Mouse (Mus musculus): ENCODE data around the gene Pax2. TPM values are rescaled to one million over a fixed set of nuclear protein-coding genes. Genes with fewer than 3 reads are reported as not detected.

The Pax2 gene
- polyA plus RNA-seq, 1 experiment = not detected

DNA sequence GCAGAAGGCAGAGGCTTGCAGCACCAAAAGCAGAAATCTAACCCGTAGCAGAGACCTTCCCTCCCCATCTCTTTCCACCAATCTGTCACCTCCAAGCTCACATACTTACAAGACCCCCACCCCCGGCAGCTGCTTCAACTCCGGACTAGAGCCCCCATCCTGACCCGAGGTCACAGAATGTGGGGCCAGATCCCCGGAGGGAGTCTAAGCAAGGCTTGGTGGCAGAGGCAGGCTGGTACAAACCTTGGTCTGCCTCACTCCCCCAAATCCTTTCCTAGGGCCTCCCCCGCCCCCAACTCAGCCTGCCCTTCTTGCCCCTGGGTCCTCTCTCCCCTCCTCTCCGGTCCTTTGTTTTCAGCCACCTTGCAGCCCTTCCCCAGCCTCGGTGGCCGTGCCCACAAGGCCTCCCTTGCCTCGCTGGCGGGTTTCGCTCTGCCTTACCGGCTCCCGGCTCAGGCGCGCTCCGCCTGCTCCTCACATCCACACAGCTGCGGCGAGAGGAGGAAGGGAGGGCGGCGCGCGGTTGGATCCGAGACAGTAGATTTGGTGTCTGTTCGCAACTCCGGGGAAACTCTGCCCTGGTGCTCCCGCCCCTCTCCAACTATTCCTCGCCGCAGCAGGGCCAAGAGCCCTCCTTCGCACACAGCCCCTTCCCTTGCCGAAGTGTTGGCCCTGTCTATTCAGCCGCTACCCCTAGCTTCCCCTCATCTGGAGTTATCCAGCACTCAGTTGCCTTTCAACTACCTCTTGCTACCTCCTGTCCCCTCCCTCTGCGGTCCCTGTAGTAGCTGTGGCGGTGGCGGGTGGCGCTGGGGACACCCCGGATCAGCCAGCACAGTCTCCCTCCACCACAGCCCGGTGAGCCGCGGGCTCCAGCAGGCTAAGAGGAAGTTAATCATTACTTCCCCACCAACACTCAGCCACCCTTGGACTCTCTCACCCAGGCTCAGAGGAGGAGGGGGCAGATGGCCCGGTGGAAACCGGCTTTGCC is 5.5 kb upstream of the Pax2 start:
- Histone ChIP-seq H3K36me3 (ENCODE audit: control insufficient read depth, insufficient read depth) (no peaks in the 10 kb centered on the region), H3K79me3 (ENCODE audit: low read depth) (no peaks in the 10 kb centered on the region), H3K4me3 (ENCODE audit: insufficient read depth, poor library complexity, severe bottlenecking) (no peak overlapping the region), H3ac (ENCODE audit: control insufficient read depth, insufficient read length, low read depth) (no peak overlapping the region), H3K79me2 (ENCODE audit: control insufficient read depth, insufficient read depth) (no peaks in the 10 kb centered on the region), H3K27me3 (ENCODE audit: control insufficient read depth, insufficient read depth, insufficient read length) (peaks cover 86% of the 10 kb centered on the region)
- no peak for TF ChIP-seq CTCF (IDR thresholded peaks at IDR 0.05; ENCODE audit: control insufficient read depth, insufficient read depth, insufficient read length)
- no peak for TF ChIP-seq FOSL1 (IDR thresholded peaks at IDR 0.05; ENCODE audit: insufficient read depth, low read length, poor library complexity, severe bottlenecking)
- TF ChIP-seq MYOD1 (IDR thresholded peaks at IDR 0.05; ENCODE audit: control insufficient read depth, insufficient read length, low read depth) = no peak
- TF ChIP-seq MYOG (IDR thresholded peaks at IDR 0.05; ENCODE audit: control insufficient read depth, extremely low read depth, insufficient read length) = no peak
- TF ChIP-seq MAX (IDR thresholded peaks at IDR 0.05) = no peak
- no peak for TF ChIP-seq USF1 (IDR thresholded peaks at IDR 0.05; ENCODE audit: low read depth)
- no peak for TF ChIP-seq CEBPB (IDR thresholded peaks at IDR 0.05; ENCODE audit: low read depth)

DNA sequence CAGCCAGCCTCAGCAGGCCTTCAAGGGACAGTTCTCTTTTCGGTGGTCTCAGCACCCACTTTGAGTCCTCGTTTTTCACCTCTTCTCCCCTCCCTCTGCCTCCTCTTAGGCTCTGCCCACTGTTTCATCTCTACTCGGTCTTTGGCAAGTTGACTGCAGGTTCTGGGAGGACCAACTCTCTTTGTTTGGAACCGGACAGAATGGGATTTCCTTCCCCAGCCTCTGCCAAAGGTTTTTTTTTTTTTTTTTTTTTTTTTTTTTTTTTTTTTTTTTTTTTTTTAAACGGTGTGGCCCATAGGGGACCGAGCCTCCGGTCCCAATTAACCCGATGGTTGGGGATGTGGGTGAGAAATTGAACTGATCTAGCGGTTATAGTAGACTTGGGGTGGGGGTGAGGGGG is 4.8 kb upstream of the Pax2 start:
- TF ChIP-seq CTCF (IDR thresholded peaks at IDR 0.05; ENCODE audit: control insufficient read depth, insufficient read depth, insufficient read length) (no peak), USF1 (IDR thresholded peaks at IDR 0.05; ENCODE audit: low read depth) (no peak), CEBPB (IDR thresholded peaks at IDR 0.05; ENCODE audit: low read depth) (no peak), MYOG (IDR thresholded peaks at IDR 0.05; ENCODE audit: control insufficient read depth, extremely low read depth, insufficient read length) (no peak)
- Histone ChIP-seq H3K79me3 (ENCODE audit: low read depth) (no peaks in the 10 kb centered on the region), H3ac (ENCODE audit: control insufficient read depth, insufficient read length, low read depth) (no peak overlapping the region), H3K27me3 (ENCODE audit: control insufficient read depth, insufficient read depth, insufficient read length) (peaks cover 87% of the 10 kb centered on the region), H3K4me3 (ENCODE audit: insufficient read depth, poor library complexity, severe bottlenecking) (no peak overlapping the region), H3K36me3 (ENCODE audit: control insufficient read depth, insufficient read depth) (no peaks in the 10 kb centered on the region), H3K79me2 (ENCODE audit: control insufficient read depth, insufficient read depth) (no peaks in the 10 kb centered on the region)

DNA sequence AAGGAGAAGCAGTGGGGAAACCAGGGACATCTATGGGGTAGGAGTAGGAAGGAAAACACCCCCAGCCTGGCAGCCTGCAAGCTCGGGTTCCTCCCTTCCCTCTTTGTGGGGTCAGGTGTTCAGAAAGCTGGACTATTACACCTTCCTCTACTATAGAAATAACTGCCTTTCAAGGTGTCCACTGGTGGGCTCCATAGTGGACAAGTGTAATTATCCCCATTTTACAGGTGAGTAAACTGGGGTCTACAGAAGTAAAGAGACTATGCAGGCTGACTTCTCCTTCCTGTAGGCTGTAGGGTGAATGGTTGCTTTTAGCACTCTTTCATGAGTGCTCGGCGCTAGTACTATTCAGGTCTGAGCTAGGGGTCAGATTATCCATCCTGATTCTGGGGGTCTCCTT is 4.3 kb upstream of the Pax2 start:
- H3ac ChIP-seq (ENCODE audit: control insufficient read depth, insufficient read length, low read depth) = no peak overlapping the region
- H3K79me3 ChIP-seq (ENCODE audit: low read depth) = no peaks in the 10 kb centered on the region
- no peak overlapping the region for H3K4me3 ChIP-seq (ENCODE audit: insufficient read depth, poor library complexity, severe bottlenecking)
- H3K79me2 ChIP-seq (ENCODE audit: control insufficient read depth, insufficient read depth) = no peaks in the 10 kb centered on the region
- TF ChIP-seq MAX (IDR thresholded peaks at IDR 0.05) (no peak), MYOD1 (IDR thresholded peaks at IDR 0.05; ENCODE audit: control insufficient read depth, insufficient read length, low read depth) (no peak), USF1 (IDR thresholded peaks at IDR 0.05; ENCODE audit: low read depth) (no peak), CTCF (IDR thresholded peaks at IDR 0.05; ENCODE audit: control insufficient read depth, insufficient read depth, insufficient read length) (no peak), MYOG (IDR thresholded peaks at IDR 0.05; ENCODE audit: control insufficient read depth, extremely low read depth, insufficient read length) (no peak), CEBPB (IDR thresholded peaks at IDR 0.05; ENCODE audit: low read depth) (no peak), FOSL1 (IDR thresholded peaks at IDR 0.05; ENCODE audit: insufficient read depth, low read length, poor library complexity, severe bottlenecking) (no peak)
- no peaks in the 10 kb centered on the region for H3K36me3 ChIP-seq (ENCODE audit: control insufficient read depth, insufficient read depth)
- H3K27me3 ChIP-seq (ENCODE audit: control insufficient read depth, insufficient read depth, insufficient read length) = peaks cover 87% of the 10 kb centered on the region

DNA sequence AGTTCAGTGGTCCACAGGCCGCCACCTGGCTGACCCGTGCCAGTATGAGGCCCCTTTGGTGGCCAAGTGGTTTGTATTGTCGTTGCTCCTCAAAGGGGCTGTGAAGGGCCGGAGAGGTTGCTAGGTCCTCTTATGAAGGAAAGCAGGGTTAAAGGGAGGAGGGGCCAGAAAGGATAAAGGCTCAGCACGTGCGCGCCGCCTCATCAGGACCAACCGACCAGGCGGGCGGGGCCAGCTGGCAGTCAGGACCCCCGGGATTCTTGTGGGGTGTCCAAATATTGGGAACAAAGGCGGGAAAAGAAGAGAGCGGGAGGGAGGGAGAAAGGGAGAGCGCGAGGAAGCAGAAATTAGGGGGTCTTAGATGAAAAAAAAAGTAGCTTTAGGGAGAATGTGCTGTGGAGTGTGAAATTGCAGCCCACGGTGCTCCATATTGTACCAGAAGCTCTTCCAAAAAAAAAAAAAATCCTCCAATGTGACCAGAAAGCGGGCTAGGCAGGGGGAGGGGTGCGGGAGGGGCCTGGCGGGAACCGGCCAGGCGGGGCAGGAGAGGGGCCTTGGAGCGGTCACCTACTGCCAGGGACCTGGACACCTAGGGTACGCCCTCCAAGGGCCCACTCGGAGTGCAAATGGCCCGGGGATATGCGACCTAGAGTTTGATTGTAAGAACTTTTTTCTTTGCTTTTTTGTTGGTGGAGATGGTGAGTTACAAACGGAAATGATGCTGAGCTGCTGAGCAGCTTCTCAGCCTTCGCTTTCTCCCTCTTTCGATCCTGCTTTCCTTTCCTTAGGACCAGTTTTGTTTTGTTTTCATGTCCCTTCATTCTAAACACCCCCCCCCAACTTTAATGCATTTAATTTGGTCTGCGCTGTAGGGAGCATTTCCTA is 3.5 kb upstream of the Pax2 start:
- TF ChIP-seq MAX (IDR thresholded peaks at IDR 0.05) (no peak), CTCF (IDR thresholded peaks at IDR 0.05; ENCODE audit: control insufficient read depth, insufficient read depth, insufficient read length) (no peak), MYOD1 (IDR thresholded peaks at IDR 0.05; ENCODE audit: control insufficient read depth, insufficient read length, low read depth) (no peak), CEBPB (IDR thresholded peaks at IDR 0.05; ENCODE audit: low read depth) (no peak), FOSL1 (IDR thresholded peaks at IDR 0.05; ENCODE audit: insufficient read depth, low read length, poor library complexity, severe bottlenecking) (no peak), USF1 (IDR thresholded peaks at IDR 0.05; ENCODE audit: low read depth) (no peak), MYOG (IDR thresholded peaks at IDR 0.05; ENCODE audit: control insufficient read depth, extremely low read depth, insufficient read length) (no peak)
- no peaks in the 10 kb centered on the region for H3K79me2 ChIP-seq (ENCODE audit: control insufficient read depth, insufficient read depth)

DNA sequence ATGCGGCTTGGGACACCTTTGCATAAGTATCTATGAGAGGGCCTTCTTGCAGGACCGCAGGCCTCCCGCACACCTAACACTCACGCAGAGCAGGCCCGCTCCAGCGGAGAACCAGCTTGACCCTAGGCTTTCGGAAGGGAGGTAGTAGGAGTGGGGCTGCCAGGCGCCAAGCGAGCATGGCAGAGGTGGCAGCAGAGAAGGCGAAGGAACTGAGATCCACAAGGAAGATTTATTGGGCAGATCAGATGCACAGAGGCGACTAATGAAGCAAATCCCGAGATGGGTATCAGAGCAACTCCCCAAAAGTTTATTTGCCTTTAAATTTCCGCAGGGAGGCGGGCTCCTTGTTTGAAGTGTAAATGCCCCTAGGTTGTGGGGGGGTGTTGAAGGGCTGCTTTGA is 2.5 kb upstream of the Pax2 start:
- Histone ChIP-seq H3K79me2 (ENCODE audit: control insufficient read depth, insufficient read depth) (no peaks in the 10 kb centered on the region), H3K79me3 (ENCODE audit: low read depth) (no peaks in the 10 kb centered on the region), H3K27me3 (ENCODE audit: control insufficient read depth, insufficient read depth, insufficient read length) (peaks cover 90% of the 10 kb centered on the region), H3K36me3 (ENCODE audit: control insufficient read depth, insufficient read depth) (no peaks in the 10 kb centered on the region), H3K4me3 (ENCODE audit: insufficient read depth, poor library complexity, severe bottlenecking) (no peak overlapping the region), H3ac (ENCODE audit: control insufficient read depth, insufficient read length, low read depth) (no peak overlapping the region)
- TF ChIP-seq MAX (IDR thresholded peaks at IDR 0.05) = no peak
- no peak for TF ChIP-seq MYOD1 (IDR thresholded peaks at IDR 0.05; ENCODE audit: control insufficient read depth, insufficient read length, low read depth)
- TF ChIP-seq CEBPB (IDR thresholded peaks at IDR 0.05; ENCODE audit: low read depth) = no peak
- TF ChIP-seq MYOG (IDR thresholded peaks at IDR 0.05; ENCODE audit: control insufficient read depth, extremely low read depth, insufficient read length) = no peak
- no peak for TF ChIP-seq USF1 (IDR thresholded peaks at IDR 0.05; ENCODE audit: low read depth)
- TF ChIP-seq FOSL1 (IDR thresholded peaks at IDR 0.05; ENCODE audit: insufficient read depth, low read length, poor library complexity, severe bottlenecking) = no peak
- TF ChIP-seq CTCF (IDR thresholded peaks at IDR 0.05; ENCODE audit: control insufficient read depth, insufficient read depth, insufficient read length) = no peak

More for the DNA sequence above, 3.5 kb upstream of the Pax2 start:
- H3K27me3 ChIP-seq (ENCODE audit: control insufficient read depth, insufficient read depth, insufficient read length) = peaks cover 89% of the 10 kb centered on the region
- H3K79me3 ChIP-seq (ENCODE audit: low read depth) = no peaks in the 10 kb centered on the region
- H3K36me3 ChIP-seq (ENCODE audit: control insufficient read depth, insufficient read depth) = no peaks in the 10 kb centered on the region
- H3ac ChIP-seq (ENCODE audit: control insufficient read depth, insufficient read length, low read depth) = no peak overlapping the region
- H3K4me3 ChIP-seq (ENCODE audit: insufficient read depth, poor library complexity, severe bottlenecking) = no peak overlapping the region

Data from C2C12 (cell line).